Mouse (Mus musculus) splenic B cell, adult 2 months (primary cell): ENCODE measurements around the gene Kbtbd2.

Source experiments
- DNase-seq: peaks from one replicate; pipeline ENCODE4 v3.0.0-alpha.2; 2011; ENCODE audit warnings: low read depth, low spot score
- H3K27me3 ChIP-seq: 2 replicates; pipeline ENCODE4 v1.6.1; 2012; ENCODE audit warnings: mild to moderate bottlenecking, low read length, moderate library complexity, mixed read lengths; ENCODE audit not compliant: control insufficient read depth, poor library complexity, insufficient read depth, severe bottlenecking
- H3K36me3 ChIP-seq: 2 replicates; pipeline ENCODE4 v1.6.1; 2012; ENCODE audit warnings: mild to moderate bottlenecking, low read length, moderate library complexity, mixed read lengths; ENCODE audit not compliant: control insufficient read depth, poor library complexity, insufficient read depth, severe bottlenecking

The Kbtbd2 gene

GRCm38 (mm10) chr6:56797311-56798151 lies at the start of gene Kbtbd2:
TSS of gene Kbtbd2 (minus strand) at chr6:56797813.
- Histone ChIP-seq H3K36me3 (no peaks in the 10 kb centered on the region), H3K27me3 (no peaks in the 10 kb centered on the region)
- peak; percentile 93 for DNase-seq

DNA sequence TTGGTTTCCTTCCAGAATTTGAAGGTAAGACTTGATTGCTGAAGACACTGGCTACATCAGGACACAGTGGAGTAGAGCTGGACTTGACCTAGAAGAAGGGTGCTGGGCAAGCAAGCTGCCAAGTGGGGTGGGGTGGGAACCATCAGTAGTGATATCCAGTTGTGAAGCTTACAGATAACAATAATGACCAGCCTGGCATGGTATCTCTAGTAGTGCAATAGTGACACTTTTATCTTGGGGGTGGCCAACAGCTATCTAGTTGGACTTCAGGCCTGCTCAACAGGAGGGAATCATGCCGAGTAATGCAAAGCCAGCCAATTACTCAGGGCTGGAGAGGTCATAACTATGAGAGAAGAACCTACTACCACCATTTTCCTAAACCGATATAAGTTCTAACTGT lies 46.8 kb upstream of the Kbtbd2 start:
- no peaks in the 10 kb centered on the region for H3K36me3 ChIP-seq
- no peak for DNase-seq
- no peaks in the 10 kb centered on the region; the same call in 1 of the 2 replicates for H3K27me3 ChIP-seq

- DNase-seq: no peak
- H3K36me3 ChIP-seq: no peaks in the 10 kb centered on the region
- no peaks in the 10 kb centered on the region; the same call in 1 of the 2 replicates for H3K27me3 ChIP-seq
Measured at GRCm38 (mm10) chr6:56843229-56843628, 45.6 kb upstream of the Kbtbd2 start.

DNA sequence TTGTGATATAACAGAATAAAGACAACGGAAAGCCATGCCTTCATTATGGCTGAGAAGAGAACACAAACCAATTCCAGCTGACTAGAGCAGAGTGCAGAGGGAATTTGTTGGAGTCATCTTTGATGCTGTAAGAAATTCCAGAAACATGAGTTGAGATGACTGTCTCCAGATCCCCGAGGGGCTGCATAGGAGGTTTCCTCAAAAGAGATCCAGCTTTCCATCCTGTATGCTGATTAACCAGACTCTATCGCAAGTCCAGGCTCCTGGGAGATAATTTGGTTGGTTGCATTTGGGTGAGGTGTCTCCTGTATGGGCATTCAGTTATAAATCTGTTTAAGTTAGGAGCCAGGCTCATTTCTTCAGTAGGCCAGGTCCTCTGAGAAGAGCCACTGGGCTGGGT lies 40.0 kb upstream of the Kbtbd2 start:
- DNase-seq: no peak
- no peaks in the 10 kb centered on the region for H3K36me3 ChIP-seq
- no peaks in the 10 kb centered on the region; the same call in 1 of the 2 replicates for H3K27me3 ChIP-seq

DNA sequence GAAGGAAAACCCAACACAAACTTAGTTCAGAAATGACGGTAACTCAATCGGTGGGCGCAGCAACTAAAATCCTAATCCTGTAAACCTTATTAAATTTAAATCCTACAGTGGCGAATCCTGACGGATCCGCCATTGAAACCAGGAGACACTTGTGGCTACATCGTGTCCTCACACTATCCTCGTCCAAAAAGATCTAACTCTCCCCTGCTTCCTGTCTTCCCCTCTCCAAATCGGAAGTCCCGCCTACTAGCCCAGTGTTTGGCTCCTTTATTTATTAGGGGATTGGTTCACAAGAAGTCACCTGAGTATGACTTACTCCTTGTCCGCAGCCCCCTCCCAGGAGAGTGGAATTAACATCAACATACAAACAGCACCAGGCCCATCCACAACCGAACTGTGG lies 39.6 kb upstream of the Kbtbd2 start:
- Histone ChIP-seq H3K36me3 (no peaks in the 10 kb centered on the region), H3K27me3 (no peaks in the 10 kb centered on the region; the same call in 1 of the 2 replicates)
- DNase-seq: no peak

- DNase-seq: no peak
- no peaks in the 10 kb centered on the region for H3K36me3 ChIP-seq
- no peaks in the 10 kb centered on the region; the same call in 1 of the 2 replicates for H3K27me3 ChIP-seq
Measured at GRCm38 (mm10) chr6:56835532-56835931, 37.9 kb upstream of the Kbtbd2 start.

DNA sequence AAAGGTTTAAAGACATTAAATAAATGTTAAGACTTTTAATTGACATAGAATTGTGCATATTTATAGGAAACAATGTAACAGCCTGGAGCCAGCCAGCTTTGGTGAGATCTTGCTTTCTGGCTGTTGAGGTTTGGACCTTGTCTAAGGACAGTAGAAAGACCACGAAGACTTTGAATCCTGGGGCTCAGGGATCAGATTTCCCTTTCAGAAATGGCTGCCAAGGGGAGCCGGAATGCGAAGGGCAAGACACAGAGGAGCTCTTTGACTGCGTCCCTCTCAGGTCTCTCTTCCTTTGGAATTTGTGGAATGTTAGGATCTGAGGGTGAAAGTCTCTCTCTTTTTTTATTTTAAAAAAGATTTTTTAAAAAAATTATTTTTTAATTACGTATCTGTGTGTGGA lies 37.2 kb upstream of the Kbtbd2 start:
- H3K36me3 ChIP-seq: no peaks in the 10 kb centered on the region
- DNase-seq: no peak
- H3K27me3 ChIP-seq: no peaks in the 10 kb centered on the region

GRCm38 (mm10) chr6:56832830-56833229 lies 35.2 kb upstream of the Kbtbd2 start:
- no peaks in the 10 kb centered on the region for H3K27me3 ChIP-seq
- no peaks in the 10 kb centered on the region for H3K36me3 ChIP-seq
- no peak for DNase-seq

- H3K36me3 ChIP-seq: no peaks in the 10 kb centered on the region
- no peaks in the 10 kb centered on the region for H3K27me3 ChIP-seq
- no peak for DNase-seq
Measured at GRCm38 (mm10) chr6:56832407-56832796, 34.8 kb upstream of the Kbtbd2 start.

GRCm38 (mm10) chr6:56831697-56832406 lies 34.2 kb upstream of the Kbtbd2 start, which contains the start of gene Fkbp9:
TSS of gene Fkbp9 (plus strand) at chr6:56832059.
- Histone ChIP-seq H3K36me3 (no peaks in the 10 kb centered on the region), H3K27me3 (no peaks in the 10 kb centered on the region)
- DNase-seq: no peak

DNA sequence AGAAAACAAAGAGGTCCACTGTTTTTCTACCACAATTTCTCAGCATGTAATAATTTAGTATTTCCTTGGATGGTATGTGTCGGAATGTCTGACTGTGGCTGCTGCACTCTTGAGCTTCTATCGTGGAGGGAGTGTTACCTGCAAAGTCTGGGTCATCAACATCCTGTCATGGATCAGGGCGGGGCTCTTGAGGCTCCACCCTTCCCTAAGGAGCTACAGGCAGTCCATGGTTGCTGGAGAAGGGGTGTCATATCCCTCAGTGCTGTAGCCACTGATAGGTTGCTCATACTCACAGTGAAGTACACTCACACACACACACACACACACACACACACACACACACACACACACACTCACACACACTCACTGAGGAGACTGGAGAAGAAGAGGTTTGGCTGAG lies 28.0 kb upstream of the Kbtbd2 start:
- no peaks in the 10 kb centered on the region for H3K36me3 ChIP-seq
- no peaks in the 10 kb centered on the region for H3K27me3 ChIP-seq
- no peak for DNase-seq

- H3K36me3 ChIP-seq: no peaks in the 10 kb centered on the region
- DNase-seq: no peak
- H3K27me3 ChIP-seq: no peaks in the 10 kb centered on the region
Measured at GRCm38 (mm10) chr6:56819124-56819487, 21.5 kb upstream of the Kbtbd2 start.

DNA sequence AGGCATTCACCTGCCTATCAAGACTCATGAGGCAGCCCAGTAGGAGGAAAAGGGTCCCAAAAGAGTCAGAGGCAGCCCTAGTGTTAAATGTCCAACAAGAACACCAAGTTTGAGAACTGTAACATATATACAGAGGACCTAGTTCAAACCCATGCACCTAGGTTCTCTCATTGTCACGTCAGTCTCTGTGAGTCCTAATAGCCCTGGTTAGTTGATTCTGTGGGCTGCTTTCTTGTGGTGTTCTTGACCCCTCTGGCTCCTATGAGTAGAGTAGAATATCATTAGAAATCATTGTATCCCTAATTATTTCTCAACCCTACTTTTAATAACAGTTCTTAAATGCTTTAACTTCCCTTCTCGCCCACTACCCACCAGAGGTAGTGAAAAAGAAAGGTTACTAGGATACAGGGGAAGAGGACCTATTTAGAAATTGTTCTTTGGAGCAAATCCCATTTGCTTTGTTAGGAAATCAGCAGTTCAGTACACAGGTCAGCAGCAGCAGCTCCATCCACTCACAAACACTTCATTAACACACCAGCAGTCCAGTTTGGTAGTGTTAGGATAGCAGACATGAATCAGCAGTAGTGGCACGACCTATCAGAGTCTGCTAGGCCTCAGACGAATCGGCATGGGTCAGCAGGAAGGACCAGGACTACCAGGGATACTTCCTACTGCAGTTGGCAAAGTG lies 21.0 kb upstream of the Kbtbd2 start:
- no peak for DNase-seq
- Histone ChIP-seq H3K27me3 (no peaks in the 10 kb centered on the region), H3K36me3 (no peaks in the 10 kb centered on the region)

GRCm38 (mm10) chr6:56813332-56813731 lies 15.7 kb upstream of the Kbtbd2 start:
- H3K27me3 ChIP-seq: no peaks in the 10 kb centered on the region
- H3K36me3 ChIP-seq: no peaks in the 10 kb centered on the region
- no peak for DNase-seq

DNA sequence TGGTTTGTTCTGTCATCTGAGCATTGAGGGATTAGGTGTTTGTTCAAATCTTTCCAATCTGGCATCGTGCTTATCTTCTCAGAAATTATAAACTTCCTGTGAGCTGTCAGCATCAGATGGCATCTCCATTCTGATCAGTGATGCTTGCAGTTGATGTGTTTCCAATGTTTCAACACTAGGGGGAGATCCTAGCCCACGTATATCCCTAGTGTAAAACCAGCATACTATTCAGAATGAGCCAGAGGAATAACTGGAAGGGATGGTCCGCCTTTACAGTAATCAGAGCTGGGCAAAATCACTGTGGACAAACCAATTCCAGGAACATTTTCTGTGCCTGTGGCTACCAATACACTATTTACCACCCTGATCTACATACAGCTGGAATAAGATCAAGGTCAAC lies 11.0 kb upstream of the Kbtbd2 start:
- H3K36me3 ChIP-seq: no peaks in the 10 kb centered on the region
- DNase-seq: peak; percentile 81

More for the DNA sequence above, 11.0 kb upstream of the Kbtbd2 start:
- H3K27me3 ChIP-seq: no peaks in the 10 kb centered on the region
